Mouse (Mus musculus): ENCODE measurements at regions not wholly inside any gene's neighbourhood (a gene's known extent, or its start where the extent isn't known, plus 50 kb on each side); places are given as distances from the start of the nearest gene placed in this dataset.

- WGBS: 74% methylated on average over 8 of the region's 8 CpGs
- H3K4me1 ChIP-seq (ENCODE audit: control insufficient read depth, insufficient read depth, low read length): peaks cover 15% of the 10 kb centered on the region
- TF ChIP-seq POLR2A (IDR thresholded peaks at IDR 0.05; ENCODE audit: insufficient read depth, low read depth, low read length) (no peak), CTCF (IDR thresholded peaks at IDR 0.05; ENCODE audit: insufficient read depth, low read depth, low read length) (no peak)
- no peak overlapping the region for H3K27ac ChIP-seq (ENCODE audit: insufficient read depth, low read depth, low read length)
- H3K4me3 ChIP-seq (ENCODE audit: insufficient read depth, low read depth, low read length): no peak overlapping the region
These were observed 124.9 kb upstream of the Map3k1 start for GRCm38 (mm10) chr13:111933526-111934240.

- Histone ChIP-seq H3K4me3 (ENCODE audit: insufficient read depth, low read depth, low read length) (no peak overlapping the region), H3K4me1 (ENCODE audit: control insufficient read depth, insufficient read depth, low read length) (peaks cover 17% of the 10 kb centered on the region), H3K27ac (ENCODE audit: insufficient read depth, low read depth, low read length) (no peak overlapping the region)
- WGBS: 93% methylated on average over 1 of the region's 1 CpGs
- no peak for TF ChIP-seq CTCF (IDR thresholded peaks at IDR 0.05; ENCODE audit: insufficient read depth, low read depth, low read length)
- TF ChIP-seq POLR2A (IDR thresholded peaks at IDR 0.05; ENCODE audit: insufficient read depth, low read depth, low read length): no peak
These were observed 126.9 kb upstream of the Map3k1 start for GRCm38 (mm10) chr13:111935721-111936080.

GRCm38 (mm10) chr13:111936081-111936857, 127.5 kb upstream of the Map3k1 start:
- WGBS: 50% methylated on average over 9 of the region's 9 CpGs

GRCm38 (mm10) chr13:111936983-111937382, 128.2 kb upstream of the Map3k1 start:
- WGBS: 65% methylated on average over 8 of the region's 8 CpGs
- H3K27ac ChIP-seq (ENCODE audit: insufficient read depth, low read depth, low read length): no peak overlapping the region
- H3K4me1 ChIP-seq (ENCODE audit: control insufficient read depth, insufficient read depth, low read length): peaks cover 17% of the 10 kb centered on the region
- H3K4me3 ChIP-seq (ENCODE audit: insufficient read depth, low read depth, low read length): no peak overlapping the region
- TF ChIP-seq POLR2A (IDR thresholded peaks at IDR 0.05; ENCODE audit: insufficient read depth, low read depth, low read length): no peak
- no peak for TF ChIP-seq CTCF (IDR thresholded peaks at IDR 0.05; ENCODE audit: insufficient read depth, low read depth, low read length)

More at GRCm38 (mm10) chr13:111936081-111936857, 127.5 kb upstream of the Map3k1 start:
- no peak for TF ChIP-seq POLR2A (IDR thresholded peaks at IDR 0.05; ENCODE audit: insufficient read depth, low read depth, low read length)
- no peak for TF ChIP-seq CTCF (IDR thresholded peaks at IDR 0.05; ENCODE audit: insufficient read depth, low read depth, low read length)
- H3K27ac ChIP-seq (ENCODE audit: insufficient read depth, low read depth, low read length): no peak overlapping the region
- no peak overlapping the region for H3K4me3 ChIP-seq (ENCODE audit: insufficient read depth, low read depth, low read length)
- peaks cover 17% of the 10 kb centered on the region for H3K4me1 ChIP-seq (ENCODE audit: control insufficient read depth, insufficient read depth, low read length)

- no peak overlapping the region for H3K4me3 ChIP-seq (ENCODE audit: insufficient read depth, low read depth, low read length)
- H3K4me1 ChIP-seq (ENCODE audit: control insufficient read depth, insufficient read depth, low read length): peaks cover 23% of the 10 kb centered on the region
- H3K27ac ChIP-seq (ENCODE audit: insufficient read depth, low read depth, low read length): no peak overlapping the region
- TF ChIP-seq CTCF (IDR thresholded peaks at IDR 0.05; ENCODE audit: insufficient read depth, low read depth, low read length): no peak
- no peak for TF ChIP-seq POLR2A (IDR thresholded peaks at IDR 0.05; ENCODE audit: insufficient read depth, low read depth, low read length)
- WGBS: 88% methylated on average over 8 of the region's 8 CpGs
These were observed 130.2 kb upstream of the Map3k1 start for GRCm38 (mm10) chr13:111938896-111939422.

GRCm38 (mm10) chr13:111939534-111940115, 130.8 kb upstream of the Map3k1 start:
- no peak for TF ChIP-seq CTCF (IDR thresholded peaks at IDR 0.05; ENCODE audit: insufficient read depth, low read depth, low read length)
- TF ChIP-seq POLR2A (IDR thresholded peaks at IDR 0.05; ENCODE audit: insufficient read depth, low read depth, low read length): no peak
- Histone ChIP-seq H3K4me1 (ENCODE audit: control insufficient read depth, insufficient read depth, low read length) (peaks cover 26% of the 10 kb centered on the region), H3K27ac (ENCODE audit: insufficient read depth, low read depth, low read length) (no peak overlapping the region), H3K4me3 (ENCODE audit: insufficient read depth, low read depth, low read length) (no peak overlapping the region)
- 67% methylated on average over 6 of the region's 6 CpGs for whole genome bisulfite sequencing

- WGBS: 75% methylated on average over 4 of the region's 4 CpGs
- Histone ChIP-seq H3K4me1 (ENCODE audit: control insufficient read depth, insufficient read depth, low read length) (peaks cover 26% of the 10 kb centered on the region), H3K4me3 (ENCODE audit: insufficient read depth, low read depth, low read length) (no peak overlapping the region), H3K27ac (ENCODE audit: insufficient read depth, low read depth, low read length) (no peak overlapping the region)
- TF ChIP-seq POLR2A (IDR thresholded peaks at IDR 0.05; ENCODE audit: insufficient read depth, low read depth, low read length): no peak
- TF ChIP-seq CTCF (IDR thresholded peaks at IDR 0.05; ENCODE audit: insufficient read depth, low read depth, low read length): no peak
These were observed 131.5 kb upstream of the Map3k1 start for GRCm38 (mm10) chr13:111940275-111940674.

GRCm38 (mm10) chr13:111940796-111941513, 132.2 kb upstream of the Map3k1 start:
- Histone ChIP-seq H3K4me3 (ENCODE audit: insufficient read depth, low read depth, low read length) (no peak overlapping the region), H3K27ac (ENCODE audit: insufficient read depth, low read depth, low read length) (no peak overlapping the region), H3K4me1 (ENCODE audit: control insufficient read depth, insufficient read depth, low read length) (peaks cover 23% of the 10 kb centered on the region)
- 84% methylated on average over 6 of the region's 6 CpGs for WGBS
- TF ChIP-seq CTCF (IDR thresholded peaks at IDR 0.05; ENCODE audit: insufficient read depth, low read depth, low read length) (no peak), POLR2A (IDR thresholded peaks at IDR 0.05; ENCODE audit: insufficient read depth, low read depth, low read length) (no peak)

Data from olfactory bulb, adult 2 months (tissue).